ENCODE assay signal across 7 mouse cellular contexts in the genomic region with DNA sequence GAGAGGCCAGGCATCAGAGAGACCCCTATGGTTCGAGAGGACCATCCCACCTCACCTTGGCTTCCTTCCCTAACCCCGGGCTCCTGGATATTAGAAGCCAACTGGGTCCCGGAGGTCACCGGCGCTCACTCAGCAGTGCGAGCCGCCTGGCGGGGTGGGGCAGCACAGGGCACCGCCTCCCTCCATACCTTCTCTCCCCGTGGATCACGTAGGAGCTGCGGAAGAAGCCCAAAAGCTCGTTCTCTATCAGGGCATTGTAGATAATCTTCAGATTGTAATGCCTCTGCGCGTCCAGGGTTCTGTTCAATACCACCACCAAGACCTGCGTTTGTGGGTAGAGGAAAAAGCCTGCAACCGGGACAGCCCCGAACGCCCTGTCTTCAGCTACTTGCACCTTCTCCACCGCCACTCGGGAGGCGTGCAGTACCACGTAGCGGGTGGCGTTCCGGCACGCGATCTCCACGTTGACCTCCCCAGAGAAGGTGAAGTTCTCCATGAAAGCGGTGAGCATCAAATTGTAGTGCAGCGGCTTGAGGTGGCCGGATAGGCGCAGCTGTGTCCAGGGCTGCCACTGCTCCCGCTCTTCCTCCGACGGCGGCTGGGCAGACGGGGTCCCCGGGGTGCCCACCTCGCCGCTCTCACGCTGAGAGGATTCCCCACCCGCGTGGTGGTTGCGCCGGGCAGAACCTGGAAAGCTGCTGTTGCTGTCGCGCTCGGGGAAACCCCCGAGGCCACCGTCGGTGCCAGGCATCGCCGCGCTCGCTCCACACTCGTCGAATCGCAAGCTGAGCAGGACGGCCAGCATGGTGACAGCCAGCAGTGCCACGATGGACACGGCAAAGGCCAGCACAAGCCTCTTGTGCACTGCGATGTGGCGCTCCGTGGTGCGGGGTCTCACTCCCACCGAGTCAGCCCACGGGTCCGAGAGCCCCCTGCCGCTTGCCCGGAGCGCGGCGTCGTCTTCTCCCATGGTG. TPM values are rescaled to one million over a fixed set of nuclear protein-coding genes. Genes with fewer than 3 reads are reported as not detected.
DNase-seq lines count a peak whose midpoint lies in the region; ATAC-seq and TF ChIP-seq lines count a peak whose summit lies in the region.

No protein-coding gene starts in this region.

- H3K4me2 ChIP-seq in forebrain, embryonic 16.5 days (ENCODE audit: low read length): peak overlapping the region; percentile 97
- no peak overlapping the region for H3K4me2 ChIP-seq in liver, postnatal 0 days (ENCODE audit: low read depth, low read length)

- peak; percentile 25 for ATAC-seq in forebrain, embryonic 16.5 days
- ATAC-seq in liver, postnatal 0 days: no peak

- whole genome bisulfite sequencing in forebrain, embryonic 16.5 days: 6% methylated on average over 70 of the region's 75 CpGs
- WGBS in liver, postnatal 0 days (ENCODE audit: insufficient replicate concordance): 11% methylated on average over 62 of the region's 75 CpGs

- peak overlapping the region; percentile 73 for H3K4me3 ChIP-seq in forebrain, embryonic 16.5 days (replicated peaks; ENCODE audit: low read length)
- H3K4me3 ChIP-seq in liver, postnatal 0 days (ENCODE audit: low read depth, low read length): peak overlapping the region; percentile 27; the same call in 1 of the 2 replicates

- DNase-seq in left cerebral cortex, postnatal 36 days (ENCODE audit: low spot score in 2 of 2): peak; percentile 15 to 32
- no peak for DNase-seq in left cerebral cortex, adult 11 months (ENCODE audit: low spot score)
- peak; percentile 68 to 69 for DNase-seq in cerebellum, postnatal 10 days
- no peak for DNase-seq in liver, postnatal 0 days
- peak; percentile 40 for DNase-seq in testis, postnatal 10 days (ENCODE audit: low spot score)
- DNase-seq in MN1 (ENCODE audit: low spot score): no peak

- no peak for TF ChIP-seq EP300 in liver, postnatal 0 days (IDR thresholded peaks at IDR 0.05; ENCODE audit: low read depth)

- H3K27ac ChIP-seq in forebrain, embryonic 16.5 days (ENCODE audit: low read length): no peak overlapping the region
- no peak overlapping the region for H3K27ac ChIP-seq in liver, postnatal 0 days (ENCODE audit: low read depth)

- no peaks in the 10 kb centered on the region for H3K9me3 ChIP-seq in forebrain, embryonic 16.5 days (ENCODE audit: control insufficient read depth, low read length)
- H3K9me3 ChIP-seq in liver, postnatal 0 days (ENCODE audit: low read length): no peaks in the 10 kb centered on the region

- TF ChIP-seq CTCF in liver, postnatal 0 days (IDR thresholded peaks at IDR 0.05; ENCODE audit: low read depth): no peak

- intact Hi-C loops in left cerebral cortex, postnatal 36 days (cut with DNase I): no loop called here

- peaks cover 19% of the 10 kb centered on the region; the same call in 1 of the 2 replicates for H3K27me3 ChIP-seq in forebrain, embryonic 16.5 days (replicated peaks; ENCODE audit: control insufficient read depth, insufficient read depth, low read length)
- peaks cover 40% of the 10 kb centered on the region for H3K27me3 ChIP-seq in liver, postnatal 0 days (ENCODE audit: insufficient read depth, low read length)

- peak overlapping the region; percentile 69 for H3K9ac ChIP-seq in forebrain, embryonic 16.5 days (replicated peaks; ENCODE audit: low read depth, low read length)
- H3K9ac ChIP-seq in liver, postnatal 0 days (replicated peaks): no peak overlapping the region

- no peaks in the 10 kb centered on the region for H3K36me3 ChIP-seq in forebrain, embryonic 16.5 days (ENCODE audit: control insufficient read depth, insufficient read depth)
- no peaks in the 10 kb centered on the region for H3K36me3 ChIP-seq in liver, postnatal 0 days (replicated peaks; ENCODE audit: insufficient read depth, low read length)

- H3K4me1 ChIP-seq in forebrain, embryonic 16.5 days (replicated peaks; ENCODE audit: control insufficient read depth, insufficient read depth, low read length): peaks cover 16% of the 10 kb centered on the region
- no peaks in the 10 kb centered on the region for H3K4me1 ChIP-seq in liver, postnatal 0 days (ENCODE audit: insufficient read depth)

RNA-seq across cellular contexts. Expression of gene Trhde, which starts 1.5 kb away (rescaled TPM):
- total RNA-seq in left cerebral cortex, postnatal 36 days (2021): 10 to 100 TPM; 31.5 to 37.7 TPM
- 2.0 and 4.4 TPM in 2 replicates for polyA plus RNA-seq in forebrain, embryonic 16.5 days (2015; fragmentation: Nextera tagmentation; extraction: Ambion mirVana)
- polyA plus RNA-seq in liver, postnatal 0 days (2015; fragmentation: Nextera tagmentation; extraction: Ambion mirVana): not detected in 2 replicates

Comparison
In these comparisons a context has a peak if more than half of its experiments do, and no peak if none do; other contexts are left out.
1. DNase-seq: peak in left cerebral cortex, postnatal 36 days (2 of 2), cerebellum, postnatal 10 days (2 of 2) and testis, postnatal 10 days (single experiment); none in left cerebral cortex, adult 11 months (single experiment), liver, postnatal 0 days (single experiment) and MN1 (single experiment).